In the genomic region with DNA sequence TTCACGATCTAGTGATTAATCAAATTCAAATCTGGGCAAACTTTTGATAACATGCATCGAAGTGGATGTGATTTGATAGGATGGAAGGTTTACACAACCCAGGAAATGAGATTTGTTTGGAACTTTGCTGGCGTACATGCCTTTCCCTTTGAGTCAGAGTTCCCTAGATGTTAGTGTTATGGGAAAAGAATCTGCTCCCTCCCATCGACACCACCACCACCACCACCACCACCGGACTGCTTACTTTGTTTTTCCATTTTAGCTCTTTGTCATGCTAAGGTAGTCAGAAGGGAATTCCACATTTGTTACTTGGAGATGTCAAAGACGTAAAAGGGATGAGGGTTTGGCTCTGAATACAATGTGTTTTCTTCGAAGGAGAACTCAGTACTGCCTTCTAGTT, we compare ENCODE assay signal across 22 mouse cellular contexts. TPM values are rescaled to one million over a fixed set of nuclear protein-coding genes. Genes with fewer than 3 reads are reported as not detected.
DNase-seq lines count a peak whose midpoint lies in the region; ATAC-seq and TF ChIP-seq lines count a peak whose summit lies in the region.
"Had no signal": no experiment of that assay in that cellular context is flagged by ENCODE, and none has a peak within 500 bp of the region (broad histone marks: within the 10 kb centered on the region; RNA-seq: fewer than 3 reads in every experiment).

No protein-coding gene starts in this region.

- H3K4me1 ChIP-seq in embryonic fibroblast, embryonic 13.5 days (ENCODE audit: control insufficient read depth, insufficient read depth, low read length), result peaks cover 21% of the 10 kb centered on the region
- H3K4me1 ChIP-seq: midbrain, embryonic 10.5 days had no signal

- TF ChIP-seq CTCF in embryonic fibroblast, embryonic 13.5 days (IDR thresholded peaks at IDR 0.05; ENCODE audit: borderline replicate concordance, insufficient read depth, low read length), result no peak

- no peak overlapping the region for H3K4me3 ChIP-seq in embryonic fibroblast, embryonic 13.5 days (ENCODE audit: insufficient read depth, low read length)
- H3K4me3 ChIP-seq: embryonic facial prominence, embryonic 13.5 days; limb, embryonic 13.5 days; midbrain, embryonic 10.5 days had no signal

- TF ChIP-seq POLR2A in embryonic fibroblast, embryonic 13.5 days (IDR thresholded peaks at IDR 0.05; ENCODE audit: low read depth, low read length), result no peak

- DNase-seq in heart, adult 8-10 months (ENCODE audit: low spot score), result peak; percentile 21
- DNase-seq in heart, adult 9 months (ENCODE audit: low spot score in 2 of 2), result no peak
- peak; percentile 30 for DNase-seq in lung, postnatal 25 days (ENCODE audit: low spot score)
- no peak for DNase-seq in lung, postnatal 4 days
- DNase-seq in spleen, postnatal 36 days (ENCODE audit: low spot score in 2 of 2), result no peak
- DNase-seq: adrenal gland, postnatal 10 days; B cell, adult 2 months; cerebellum, adult 11 months; cerebellum, postnatal 14 days; kidney, adult 11 months; right cerebral cortex, postnatal 25 days; thymus, postnatal 4 days had no signal

- H3K27ac ChIP-seq in embryonic fibroblast, embryonic 13.5 days (ENCODE audit: insufficient read depth, low read length), result peak overlapping the region; percentile 82
- H3K27ac ChIP-seq: embryonic facial prominence, embryonic 13.5 days; hindbrain, postnatal 0 days; kidney, postnatal 0 days; limb, embryonic 13.5 days; liver, embryonic 14.5 days; midbrain, embryonic 10.5 days had no signal

- no peak for ATAC-seq in megakaryocyte, adult 5-6 weeks (ENCODE audit: poor library complexity, severe bottlenecking)
- ATAC-seq: activated CD4-positive, CD25-positive, alpha-beta regulatory T cell, adult 4 months; forebrain, embryonic 16.5 days; hindbrain, postnatal 0 days had no signal

RNA-seq across cellular contexts. Expression of gene Rhoj, which starts 46.2 kb away (rescaled TPM):
- total RNA-seq in heart, adult 8-10 months (2022), result 10 to 100 TPM; 21.1 to 29.9 (median 25.7) TPM
- 72.7 and 81.9 TPM in 2 replicates for polyA plus RNA-seq in embryonic fibroblast, embryonic 13.5 days (2011; ENCODE audit: insufficient read length, low read depth, missing spikeins)
- not detected in 2 replicates for total RNA-seq in megakaryocyte, adult 5-6 weeks (2015)
- 0.18 TPM in 1 of 2 replicates, not detected in the other for total RNA-seq in megakaryocyte, adult 5-6 weeks (2017)
- polyA plus RNA-seq: activated CD4-positive, CD25-positive, alpha-beta regulatory T cell, adult 4 months had no signal

Comparison
In these comparisons a context has a peak if more than half of its experiments do, and no peak if none do; other contexts are left out.
1. DNase-seq: peak in heart, adult 8-10 months (single experiment) and lung, postnatal 25 days (single experiment); none in heart, adult 9 months (0 of 2), lung, postnatal 4 days (0 of 2) and spleen, postnatal 36 days (0 of 2).
2. RNA of gene Rhoj, which starts 46.2 kb away (total RNA-seq): 21.1 to 29.9 TPM in heart, adult 8-10 months; 0.18 TPM in megakaryocyte, adult 5-6 weeks; every median in the first group is over 10 times any median in the second.